Mouse (Mus musculus) limb, embryonic 13.5 days (tissue): ENCODE results near the gene Macrod2. TPM values are rescaled to one million over a fixed set of nuclear protein-coding genes. Genes with fewer than 3 reads are reported as not detected.

Experiments
- ATAC-seq: fragments of 200-750 bp; cut with Nextera tagmentation; 2 replicates; pipeline ENCODE4 v1.8.0; 2017; ENCODE audit warnings: low read depth, moderate number of reproducible peaks, moderate TSS enrichment; ENCODE audit not compliant: low FRiP score
- H3K27ac ChIP-seq: fragments of 300-500 bp; sonication (generic); 2 replicates; pipeline ENCODE4 v1.5.1; 2015; ENCODE audit warnings: inconsistent platforms, mild to moderate bottlenecking, moderate library complexity
- H3K27me3 ChIP-seq: fragments of 300-500 bp; sonication (generic); 2 replicates; pipeline ENCODE4 v1.6.1; 2015; ENCODE audit warnings: mild to moderate bottlenecking, inconsistent platforms
- H3K36me3 ChIP-seq: fragments of 300-500 bp; sonication (generic); 2 replicates; pipeline ENCODE4 v1.6.1; 2015; ENCODE audit warnings: inconsistent platforms, mild to moderate bottlenecking, moderate library complexity
- H3K4me1 ChIP-seq: fragments of 300-500 bp; sonication (generic); 2 replicates; pipeline ENCODE4 v1.6.1; 2015; ENCODE audit warnings: inconsistent platforms
- H3K4me2 ChIP-seq: fragments of 300-500 bp; sonication (generic); replicated peaks from 2 replicates; pipeline ENCODE4 v1.6.1; 2015; ENCODE audit warnings: inconsistent platforms, mild to moderate bottlenecking, moderate library complexity
- H3K4me3 ChIP-seq: fragments of 300-500 bp; sonication (generic); 2 replicates; pipeline ENCODE4 v1.5.1; 2015; ENCODE audit warnings: moderate library complexity, mild to moderate bottlenecking, inconsistent platforms
- H3K9ac ChIP-seq: fragments of 300-500 bp; sonication (generic); 2 replicates; pipeline ENCODE4 v1.6.1; 2015; ENCODE audit warnings: mild to moderate bottlenecking, inconsistent platforms
- H3K9me3 ChIP-seq: fragments of 300-500 bp; sonication (generic); 2 replicates; pipeline ENCODE4 v1.6.1; 2016; ENCODE audit warnings: inconsistent platforms
- WGBS: fragments of 180-500 bp; shearing (Covaris S2); methylation state at CpG from one replicate; pipeline ENCODE4 v1.1.7; 2015; 5-methylcytosine and 5-hydroxymethylcytosine counted together
- polyA plus RNA-seq: library from polyadenylated mRNA; unstranded; fragments of >200 nt; fragmentation: Nextera tagmentation; extraction: Ambion mirVana; gene quantifications from 2 replicates; pipeline ENCODE4 v1.2.1, GENCODE M21; 2015

Macrod2 gene
- polyA plus RNA-seq, 1 experiment from 2014 or later = 36.9 TPM

GRCm38 (mm10) chr2:141169586-141169985 is 774.5 kb downstream of the Macrod2 start:
- Histone ChIP-seq H3K27ac (no peak overlapping the region), H3K9me3 (no peaks in the 10 kb centered on the region), H3K9ac (no peak overlapping the region), H3K4me2 (no peak overlapping the region), H3K4me3 (no peak overlapping the region), H3K4me1 (no peaks in the 10 kb centered on the region), H3K36me3 (no peaks in the 10 kb centered on the region), H3K27me3 (no peaks in the 10 kb centered on the region)
- ATAC-seq = no peak
- 76% methylated on average over 3 of the region's 3 CpGs for whole genome bisulfite sequencing

DNA sequence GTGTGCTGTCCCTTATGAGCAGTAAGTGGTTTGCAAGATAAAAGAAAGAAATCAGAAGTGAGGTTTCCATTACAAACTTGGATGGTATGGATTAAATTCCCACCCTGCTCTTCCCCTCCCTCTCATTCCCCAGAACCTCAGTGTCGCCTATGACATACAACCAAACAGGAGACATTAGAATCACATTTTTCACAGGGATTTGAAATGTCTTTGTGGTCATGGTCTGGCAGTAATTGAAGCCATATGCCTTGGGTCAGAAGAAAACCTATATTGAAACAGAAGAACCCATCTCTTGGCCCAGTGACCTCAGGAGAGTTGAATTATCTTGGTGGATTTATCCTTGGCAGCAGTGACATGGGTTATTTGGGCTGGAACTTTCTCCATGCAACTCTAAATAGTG is 778.1 kb downstream of the Macrod2 start:
- peak; percentile 73 for ATAC-seq
- H3K36me3 ChIP-seq = no peaks in the 10 kb centered on the region
- no peak overlapping the region for H3K4me2 ChIP-seq
- no peaks in the 10 kb centered on the region for H3K9me3 ChIP-seq
- H3K27ac ChIP-seq = no peak overlapping the region
- no peaks in the 10 kb centered on the region for H3K27me3 ChIP-seq
- no peak overlapping the region for H3K9ac ChIP-seq
- no peaks in the 10 kb centered on the region for H3K4me1 ChIP-seq
- 27% methylated on average over 1 of the region's 1 CpGs for WGBS
- no peak overlapping the region for H3K4me3 ChIP-seq

- Histone ChIP-seq H3K4me3 (no peak overlapping the region), H3K27me3 (no peaks in the 10 kb centered on the region), H3K9ac (no peak overlapping the region), H3K4me1 (no peaks in the 10 kb centered on the region), H3K9me3 (no peaks in the 10 kb centered on the region), H3K4me2 (no peak overlapping the region), H3K36me3 (no peaks in the 10 kb centered on the region), H3K27ac (no peak overlapping the region)
- WGBS = 76% methylated on average over 3 of the region's 3 CpGs
- peak; percentile 59 for ATAC-seq
Measured at GRCm38 (mm10) chr2:141173607-141174006, 778.5 kb downstream of the Macrod2 start.

DNA sequence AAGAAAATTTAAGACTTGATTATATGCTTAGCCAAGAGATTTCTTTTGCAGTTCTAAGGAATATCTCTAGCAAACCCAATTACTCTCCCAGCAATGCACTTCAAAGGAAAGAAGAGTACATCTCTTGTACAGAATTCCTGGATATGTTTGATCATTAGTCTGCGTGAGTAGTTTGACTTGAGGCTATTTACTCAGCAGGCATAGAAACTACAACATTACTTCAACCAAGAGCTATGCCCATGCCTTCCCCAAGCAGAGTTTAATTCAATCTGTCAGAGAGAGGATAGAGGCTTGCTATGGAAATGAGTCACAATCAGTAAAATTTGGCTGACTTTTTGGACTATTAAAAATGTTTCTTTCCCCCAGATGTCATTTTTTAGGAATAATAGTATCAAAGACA is 785.5 kb downstream of the Macrod2 start:
- Histone ChIP-seq H3K4me2 (no peak overlapping the region), H3K27ac (no peak overlapping the region), H3K9me3 (no peaks in the 10 kb centered on the region), H3K4me3 (no peak overlapping the region), H3K36me3 (no peaks in the 10 kb centered on the region), H3K9ac (no peak overlapping the region), H3K4me1 (no peaks in the 10 kb centered on the region), H3K27me3 (no peaks in the 10 kb centered on the region)
- WGBS = 49% methylated on average over 1 of the region's 1 CpGs
- ATAC-seq = no peak

DNA sequence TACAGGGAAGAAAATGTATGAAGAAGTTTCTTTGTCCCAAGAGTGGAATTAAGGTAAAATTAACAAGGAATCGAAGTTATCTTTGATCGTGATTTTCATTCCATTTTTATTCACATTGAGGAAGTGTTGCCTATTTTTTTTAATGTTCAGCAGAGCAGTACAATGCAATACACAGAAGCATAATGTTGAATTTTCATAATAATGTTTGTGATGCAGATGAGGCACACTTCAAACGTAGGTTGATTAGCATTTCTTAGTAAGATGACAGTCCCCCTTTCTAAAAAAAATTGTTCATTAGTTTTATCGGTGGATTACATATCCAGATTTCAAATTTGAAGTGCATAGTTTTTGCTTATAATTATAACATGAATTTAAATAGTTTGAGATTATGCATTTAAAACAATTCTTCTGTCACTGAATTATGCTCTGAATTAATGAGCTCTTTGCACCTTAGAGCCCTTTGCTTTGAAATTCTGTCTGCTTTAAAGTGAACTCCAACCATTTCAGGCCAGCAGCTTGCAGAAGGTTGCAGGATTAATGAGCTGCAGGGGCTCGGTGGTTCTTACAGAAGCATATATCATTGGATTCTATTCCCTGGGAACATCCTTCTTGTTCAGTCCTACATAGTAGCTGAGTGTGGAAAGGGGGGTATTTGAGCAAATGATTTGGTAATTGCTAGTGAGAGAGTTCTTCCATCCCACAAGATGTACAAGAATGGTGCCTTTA is 787.1 kb downstream of the Macrod2 start:
- ATAC-seq = no peak
- H3K27me3 ChIP-seq = no peaks in the 10 kb centered on the region
- no peaks in the 10 kb centered on the region for H3K4me1 ChIP-seq
- H3K27ac ChIP-seq = no peak overlapping the region
- no peak overlapping the region for H3K4me3 ChIP-seq
- 62% methylated on average over 5 of the region's 5 CpGs for WGBS
- H3K4me2 ChIP-seq = no peak overlapping the region
- no peak overlapping the region for H3K9ac ChIP-seq
- no peaks in the 10 kb centered on the region for H3K36me3 ChIP-seq
- H3K9me3 ChIP-seq = no peaks in the 10 kb centered on the region

- no peaks in the 10 kb centered on the region for H3K27me3 ChIP-seq
- no peak overlapping the region for H3K27ac ChIP-seq
- ATAC-seq = no peak
- no peaks in the 10 kb centered on the region for H3K4me1 ChIP-seq
- H3K36me3 ChIP-seq = no peaks in the 10 kb centered on the region
- H3K9ac ChIP-seq = no peak overlapping the region
- no peak overlapping the region for H3K4me2 ChIP-seq
- H3K9me3 ChIP-seq = no peaks in the 10 kb centered on the region
- no peak overlapping the region for H3K4me3 ChIP-seq
Measured at GRCm38 (mm10) chr2:141194476-141194875, 799.4 kb downstream of the Macrod2 start.

DNA sequence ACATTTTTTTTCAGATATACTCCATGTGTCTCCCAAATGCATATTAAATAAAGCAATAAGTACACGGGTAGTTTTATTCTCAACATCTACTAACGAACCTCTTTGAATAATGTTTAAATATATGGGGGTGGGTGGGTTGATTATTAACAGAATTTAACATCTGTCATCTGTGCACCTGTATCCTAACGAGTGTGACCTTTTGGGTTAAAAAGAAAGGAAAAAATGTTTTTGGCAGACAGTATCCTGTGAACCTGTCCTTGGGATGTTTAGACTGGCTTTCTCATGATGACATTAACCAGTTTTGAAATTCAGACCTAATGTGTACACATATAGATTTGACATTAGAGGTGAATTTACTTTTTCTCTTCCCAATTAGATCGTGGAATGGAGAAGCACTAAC is 805.4 kb downstream of the Macrod2 start:
- no peaks in the 10 kb centered on the region for H3K9me3 ChIP-seq
- H3K27ac ChIP-seq = no peak overlapping the region
- H3K4me1 ChIP-seq = no peaks in the 10 kb centered on the region
- H3K4me3 ChIP-seq = no peak overlapping the region
- no peak overlapping the region for H3K4me2 ChIP-seq
- no peaks in the 10 kb centered on the region for H3K27me3 ChIP-seq
- no peaks in the 10 kb centered on the region for H3K36me3 ChIP-seq
- no peak for ATAC-seq
- H3K9ac ChIP-seq = no peak overlapping the region
- WGBS = 61% methylated on average over 4 of the region's 4 CpGs

DNA sequence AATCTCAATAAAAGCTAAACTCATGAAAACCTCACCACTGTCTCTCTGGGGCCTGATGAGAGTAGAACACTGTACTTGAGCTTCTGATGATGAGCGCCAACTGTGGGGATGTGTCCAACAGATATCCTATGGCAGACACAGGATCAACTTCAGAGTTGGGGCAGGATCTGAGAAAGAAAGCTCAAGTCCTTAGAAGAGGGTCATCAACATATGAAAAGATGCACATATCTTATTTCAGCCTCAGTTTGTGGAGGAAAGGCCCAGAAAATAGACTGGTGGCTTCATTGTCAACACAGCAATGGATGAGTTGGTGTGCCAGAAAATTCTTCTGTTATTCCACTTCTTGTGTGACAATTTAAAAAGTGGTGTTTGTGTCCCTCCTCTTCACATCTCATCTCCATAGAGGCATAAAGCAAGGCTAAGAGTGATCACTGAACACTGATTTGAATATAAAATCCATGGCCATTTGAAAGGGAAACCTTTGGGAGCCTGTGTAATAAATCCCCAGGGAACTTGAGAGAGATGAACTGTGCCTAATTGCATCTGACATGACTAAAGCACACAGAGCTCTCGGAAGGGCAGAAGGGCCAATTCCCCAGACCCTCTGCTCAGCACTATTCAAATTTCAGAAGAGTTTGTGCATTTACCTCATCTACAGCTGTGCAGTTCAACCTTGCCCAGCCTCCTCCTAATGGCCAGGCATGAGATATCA is 806.4 kb downstream of the Macrod2 start:
- Histone ChIP-seq H3K27ac (no peak overlapping the region), H3K36me3 (no peaks in the 10 kb centered on the region), H3K9me3 (no peaks in the 10 kb centered on the region), H3K27me3 (no peaks in the 10 kb centered on the region), H3K4me2 (no peak overlapping the region), H3K4me3 (no peak overlapping the region), H3K4me1 (no peaks in the 10 kb centered on the region), H3K9ac (no peak overlapping the region)
- no peak for ATAC-seq
- WGBS = 73% methylated on average over 2 of the region's 2 CpGs

- Histone ChIP-seq H3K9ac (no peak overlapping the region), H3K9me3 (no peaks in the 10 kb centered on the region), H3K27ac (no peak overlapping the region), H3K36me3 (no peaks in the 10 kb centered on the region), H3K27me3 (no peaks in the 10 kb centered on the region), H3K4me1 (no peaks in the 10 kb centered on the region), H3K4me3 (no peak overlapping the region), H3K4me2 (no peak overlapping the region)
- 87% methylated on average over 1 of the region's 1 CpGs for WGBS
- ATAC-seq = no peak
Measured at GRCm38 (mm10) chr2:141202015-141202364, 806.9 kb downstream of the Macrod2 start.

DNA sequence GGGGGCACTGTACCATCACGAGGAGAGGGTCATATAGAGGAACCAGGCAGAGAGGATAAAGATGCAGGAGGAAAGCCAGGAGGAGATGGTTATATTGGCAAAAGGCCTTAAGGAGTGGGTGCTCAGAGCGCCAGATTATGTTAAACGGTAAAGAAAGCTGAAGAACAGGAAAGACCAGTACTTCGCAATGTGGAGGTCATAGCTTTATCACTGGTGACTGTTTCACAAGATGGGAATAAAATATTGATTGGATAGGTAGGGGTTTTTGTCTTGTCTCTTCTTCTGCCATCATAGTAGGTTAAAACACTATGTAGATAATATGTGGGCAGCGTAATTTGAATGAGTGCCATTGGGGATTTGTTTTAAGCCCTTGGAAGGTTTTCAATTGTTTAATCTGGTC is 816.2 kb downstream of the Macrod2 start:
- H3K9ac ChIP-seq = no peak overlapping the region
- no peaks in the 10 kb centered on the region for H3K36me3 ChIP-seq
- no peak overlapping the region for H3K4me3 ChIP-seq
- no peak overlapping the region for H3K4me2 ChIP-seq
- no peak overlapping the region for H3K27ac ChIP-seq
- WGBS = 87% methylated on average over 5 of the region's 5 CpGs
- no peaks in the 10 kb centered on the region for H3K27me3 ChIP-seq
- no peaks in the 10 kb centered on the region for H3K9me3 ChIP-seq
- ATAC-seq = no peak
- no peaks in the 10 kb centered on the region for H3K4me1 ChIP-seq

GRCm38 (mm10) chr2:141212291-141212690 is 817.2 kb downstream of the Macrod2 start:
- no peak overlapping the region for H3K27ac ChIP-seq
- no peaks in the 10 kb centered on the region for H3K4me1 ChIP-seq
- H3K9me3 ChIP-seq = no peaks in the 10 kb centered on the region
- H3K36me3 ChIP-seq = no peaks in the 10 kb centered on the region
- no peaks in the 10 kb centered on the region for H3K27me3 ChIP-seq
- no peak for ATAC-seq
- 76% methylated on average over 2 of the region's 2 CpGs for WGBS
- H3K4me3 ChIP-seq = no peak overlapping the region
- no peak overlapping the region for H3K9ac ChIP-seq
- no peak overlapping the region for H3K4me2 ChIP-seq

- H3K36me3 ChIP-seq = no peaks in the 10 kb centered on the region
- H3K9me3 ChIP-seq = peaks cover 11% of the 10 kb centered on the region
- H3K4me3 ChIP-seq = no peak overlapping the region
- no peaks in the 10 kb centered on the region for H3K4me1 ChIP-seq
- no peaks in the 10 kb centered on the region for H3K27me3 ChIP-seq
- no peak overlapping the region for H3K4me2 ChIP-seq
- no peak overlapping the region for H3K27ac ChIP-seq
- no peak for ATAC-seq
- H3K9ac ChIP-seq = no peak overlapping the region
- WGBS = 40% methylated on average over 2 of the region's 2 CpGs
Measured at GRCm38 (mm10) chr2:141217490-141217889, 822.4 kb downstream of the Macrod2 start.

- Histone ChIP-seq H3K27me3 (no peaks in the 10 kb centered on the region), H3K9ac (no peak overlapping the region), H3K4me2 (no peak overlapping the region), H3K27ac (no peak overlapping the region), H3K4me3 (no peak overlapping the region), H3K36me3 (no peaks in the 10 kb centered on the region), H3K4me1 (no peaks in the 10 kb centered on the region), H3K9me3 (peaks cover 11% of the 10 kb centered on the region)
- WGBS = 70% methylated on average over 3 of the region's 3 CpGs
- ATAC-seq = no peak
Measured at GRCm38 (mm10) chr2:141217925-141218324, 822.8 kb downstream of the Macrod2 start.
